Mouse (Mus musculus) C2C12 (cell line): Measurements from ENCODE around the gene Gata2. TPM values are rescaled to one million over a fixed set of nuclear protein-coding genes. Genes with fewer than 3 reads are reported as not detected.

Source experiments
- H3K27me3 ChIP-seq: one replicate; pipeline ENCODE4 v1.6.1; 2011; ENCODE audit not compliant: control insufficient read depth, insufficient read depth, insufficient read length
- H3K36me3 ChIP-seq: one replicate; pipeline ENCODE4 v1.6.1; 2011; ENCODE audit not compliant: control insufficient read depth, insufficient read depth
- H3K4me3 ChIP-seq: one replicate; pipeline ENCODE4 v1.5.1; 2011; ENCODE audit warnings: mild to moderate bottlenecking, control low read depth; ENCODE audit not compliant: poor library complexity, insufficient read depth, severe bottlenecking
- H3K79me2 ChIP-seq: one replicate; pipeline ENCODE4 v1.6.1; 2011; ENCODE audit not compliant: control insufficient read depth, insufficient read depth
- H3K79me3 ChIP-seq: one replicate; pipeline ENCODE4 v1.6.1; 2011; ENCODE audit warnings: low read depth, control low read depth
- H3ac ChIP-seq: one replicate; pipeline ENCODE3; 2011; ENCODE audit warnings: low read depth; ENCODE audit not compliant: control insufficient read depth, insufficient read length
- CEBPB ChIP-seq: IDR thresholded peaks from one replicate; pipeline ENCODE4 v1.6.1; 2011; ENCODE audit warnings: low read depth, mild to moderate bottlenecking, control low read depth, moderate library complexity
- CTCF ChIP-seq: IDR thresholded peaks from one replicate; pipeline ENCODE4 v1.5.1; 2011; ENCODE audit not compliant: control insufficient read depth, insufficient read depth, insufficient read length
- FOSL1 ChIP-seq: IDR thresholded peaks from one replicate; pipeline ENCODE4 v1.8.0; 2011; ENCODE audit warnings: mild to moderate bottlenecking, low read length; ENCODE audit not compliant: poor library complexity, insufficient read depth, severe bottlenecking
- MAX ChIP-seq: IDR thresholded peaks from one replicate; pipeline ENCODE4 v1.6.1; 2011; ENCODE audit warnings: mild to moderate bottlenecking, control low read depth
- MYOD1 ChIP-seq: IDR thresholded peaks from one replicate; pipeline ENCODE4 v1.6.1; 2011; ENCODE audit warnings: low read depth; ENCODE audit not compliant: control insufficient read depth, insufficient read length
- MYOG ChIP-seq: IDR thresholded peaks from one replicate; pipeline ENCODE4 v1.6.1; 2011; ENCODE audit not compliant: control insufficient read depth, insufficient read length; ENCODE audit errors: extremely low read depth
- USF1 ChIP-seq: IDR thresholded peaks from one replicate; pipeline ENCODE4 v1.6.1; 2011; ENCODE audit warnings: low read depth, mild to moderate bottlenecking, control low read depth, moderate library complexity
- polyA plus RNA-seq: library from polyadenylated mRNA; unstranded; fragments of >200 nt; fragmentation: generic; extraction: Trizol; gene quantifications from one replicate; pipeline ENCODE4 v1.2.1, GENCODE M21; 2012; ENCODE audit warnings: missing spikeins

Gene Gata2
- polyA plus RNA-seq, 1 experiment = 45.8 TPM

- peaks cover 36% of the 10 kb centered on the region for H3K79me2 ChIP-seq
- H3K27me3 ChIP-seq = no peaks in the 10 kb centered on the region
- H3K79me3 ChIP-seq = peaks cover 15% of the 10 kb centered on the region
- peak overlapping the region; percentile 21 for H3K4me3 ChIP-seq
- no peak for TF ChIP-seq MYOG
- TF ChIP-seq FOSL1 = no peak
- TF ChIP-seq CTCF = no peak
- no peak for TF ChIP-seq CEBPB
- TF ChIP-seq MAX = no peak
- no peak for TF ChIP-seq USF1
- no peak for TF ChIP-seq MYOD1
- peak overlapping the region; percentile 69 for H3ac ChIP-seq
- H3K36me3 ChIP-seq = peaks cover 9% of the 10 kb centered on the region
Measured at GRCm38 (mm10) chr6:88197313-88198069, 3.8 kb downstream of the Gata2 start.

- Histone ChIP-seq H3K27me3 (no peaks in the 10 kb centered on the region), H3K4me3 (peak overlapping the region; percentile 56), H3K36me3 (peaks cover 9% of the 10 kb centered on the region), H3K79me2 (peaks cover 36% of the 10 kb centered on the region), H3K79me3 (peaks cover 15% of the 10 kb centered on the region), H3ac (peak overlapping the region; percentile 64)
- no peak for TF ChIP-seq CEBPB
- no peak for TF ChIP-seq MAX
- no peak for TF ChIP-seq MYOD1
- no peak for TF ChIP-seq USF1
- TF ChIP-seq CTCF = no peak
- TF ChIP-seq MYOG = no peak
- TF ChIP-seq FOSL1 = no peak
Measured at GRCm38 (mm10) chr6:88198070-88198940, 4.6 kb downstream of the Gata2 start.

GRCm38 (mm10) chr6:88199001-88199717 is 5.5 kb downstream of the Gata2 start:
- Histone ChIP-seq H3K36me3 (peaks cover 15% of the 10 kb centered on the region), H3K79me2 (peaks cover 36% of the 10 kb centered on the region), H3K79me3 (peaks cover 15% of the 10 kb centered on the region), H3K27me3 (no peaks in the 10 kb centered on the region), H3ac (peak overlapping the region; percentile 63), H3K4me3 (peak overlapping the region; percentile 56)
- TF ChIP-seq USF1 (no peak), FOSL1 (no peak), MYOD1 (no peak), MAX (no peak), CTCF (no peak), MYOG (no peak)

- peaks cover 36% of the 10 kb centered on the region for H3K79me2 ChIP-seq
- TF ChIP-seq MYOD1 = no peak
- no peak for TF ChIP-seq FOSL1
- peak overlapping the region; percentile 56 for H3K4me3 ChIP-seq
- H3ac ChIP-seq = peak overlapping the region; percentile 63
- H3K27me3 ChIP-seq = no peaks in the 10 kb centered on the region
- H3K79me3 ChIP-seq = peaks cover 15% of the 10 kb centered on the region
- peaks cover 22% of the 10 kb centered on the region for H3K36me3 ChIP-seq
Measured at GRCm38 (mm10) chr6:88199718-88200692, 6.3 kb downstream of the Gata2 start.
